Mouse (Mus musculus): ENCODE measurements around the gene Mcts2. TPM values are rescaled to one million over a fixed set of nuclear protein-coding genes. Genes with fewer than 3 reads are reported as not detected.

The Mcts2 gene
- polyA plus RNA-seq, 1 experiment = 27.0 TPM

DNA sequence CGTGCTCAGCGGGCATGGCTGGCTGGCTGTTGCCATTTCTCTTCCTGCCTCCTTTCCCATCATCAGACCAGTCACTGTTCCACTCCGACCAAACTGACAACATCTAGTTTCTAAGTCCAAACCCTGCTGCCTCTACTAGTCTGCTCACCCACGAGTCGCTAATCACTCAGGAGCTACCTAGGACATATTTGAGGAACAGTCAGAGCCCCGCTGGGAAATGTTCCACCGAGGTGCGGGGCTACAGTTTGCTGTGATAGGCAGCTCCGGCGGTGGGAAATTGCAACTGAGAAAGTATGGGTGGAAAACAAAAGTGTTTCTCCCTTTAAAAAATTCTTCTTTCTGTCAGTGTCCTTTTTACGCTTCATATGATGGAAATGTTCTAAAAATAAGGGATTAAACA lies 30.8 kb downstream of the Mcts2 start:
- TF ChIP-seq USF1 (IDR thresholded peaks at IDR 0.05; ENCODE audit: low read depth) (no peak), MYOD1 (IDR thresholded peaks at IDR 0.05; ENCODE audit: control insufficient read depth in 1 of 3, insufficient read length in 2 of 3, low read depth in 2 of 3) (no peak), REST (IDR thresholded peaks at IDR 0.05; ENCODE audit: insufficient read depth, insufficient read length) (no peak), POLR2A (IDR thresholded peaks at IDR 0.05; ENCODE audit: insufficient read length, low read depth) (no peak), MYOG (IDR thresholded peaks at IDR 0.05; ENCODE audit: control insufficient read depth in 1 of 3, insufficient read depth in 1 of 3, insufficient read length in 2 of 3, low read depth in 2 of 3) (no peak)
- Histone ChIP-seq H3K27me3 (ENCODE audit: control insufficient read depth, insufficient read depth, insufficient read length) (no peaks in the 10 kb centered on the region), H3K36me3 (ENCODE audit: control insufficient read depth, insufficient read depth) (no peaks in the 10 kb centered on the region), H3K4me2 (ENCODE audit: low read depth) (no peak overlapping the region), H3ac (ENCODE audit: control insufficient read depth, insufficient read length) (no peak overlapping the region), H3K4me3 (no peak overlapping the region), H3K79me2 (ENCODE audit: control insufficient read depth, insufficient read depth) (no peaks in the 10 kb centered on the region)

DNA sequence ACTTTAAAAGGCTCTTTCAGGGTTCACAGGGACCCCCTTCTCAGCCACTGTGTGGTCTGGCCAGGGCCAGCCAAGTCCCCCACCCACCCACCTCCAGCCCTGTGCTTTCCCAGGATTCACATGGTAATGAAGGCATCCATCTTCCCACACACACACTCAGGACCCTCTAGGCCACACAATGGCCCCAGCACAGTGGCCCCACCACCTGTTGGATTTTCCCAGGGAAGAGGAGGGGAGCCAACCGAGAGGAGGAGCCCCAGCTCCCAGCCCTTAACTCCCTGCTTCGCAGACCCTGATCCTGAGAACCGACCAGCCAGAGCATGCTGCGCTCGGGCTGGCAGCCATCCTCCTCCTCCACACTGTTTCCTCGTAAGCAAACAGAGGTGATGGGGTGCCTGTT lies 31.2 kb downstream of the Mcts2 start:
- Histone ChIP-seq H3K4me3 (no peak overlapping the region), H3K4me2 (ENCODE audit: low read depth) (no peak overlapping the region), H3ac (ENCODE audit: control insufficient read depth, insufficient read length) (no peak overlapping the region), H3K79me2 (ENCODE audit: control insufficient read depth, insufficient read depth) (no peaks in the 10 kb centered on the region), H3K27me3 (ENCODE audit: control insufficient read depth, insufficient read depth, insufficient read length) (no peaks in the 10 kb centered on the region), H3K36me3 (ENCODE audit: control insufficient read depth, insufficient read depth) (no peaks in the 10 kb centered on the region)
- TF ChIP-seq MYOD1 (IDR thresholded peaks at IDR 0.05; ENCODE audit: control insufficient read depth in 1 of 3, insufficient read length in 2 of 3, low read depth in 2 of 3) (no peak), TCF12 (IDR thresholded peaks at IDR 0.05; ENCODE audit: insufficient read depth, poor library complexity, severe bottlenecking) (no peak), TCF3 (IDR thresholded peaks at IDR 0.05; ENCODE audit: insufficient read length, low read depth) (no peak), SRF (IDR thresholded peaks at IDR 0.05; ENCODE audit: control insufficient read depth, insufficient read length, low read depth) (no peak), POLR2AphosphoS2 (IDR thresholded peaks at IDR 0.05; ENCODE audit: insufficient read length, low read depth) (no peak), USF1 (IDR thresholded peaks at IDR 0.05; ENCODE audit: low read depth) (no peak), CEBPB (IDR thresholded peaks at IDR 0.05; ENCODE audit: insufficient read depth, poor library complexity, severe bottlenecking) (no peak)

DNA sequence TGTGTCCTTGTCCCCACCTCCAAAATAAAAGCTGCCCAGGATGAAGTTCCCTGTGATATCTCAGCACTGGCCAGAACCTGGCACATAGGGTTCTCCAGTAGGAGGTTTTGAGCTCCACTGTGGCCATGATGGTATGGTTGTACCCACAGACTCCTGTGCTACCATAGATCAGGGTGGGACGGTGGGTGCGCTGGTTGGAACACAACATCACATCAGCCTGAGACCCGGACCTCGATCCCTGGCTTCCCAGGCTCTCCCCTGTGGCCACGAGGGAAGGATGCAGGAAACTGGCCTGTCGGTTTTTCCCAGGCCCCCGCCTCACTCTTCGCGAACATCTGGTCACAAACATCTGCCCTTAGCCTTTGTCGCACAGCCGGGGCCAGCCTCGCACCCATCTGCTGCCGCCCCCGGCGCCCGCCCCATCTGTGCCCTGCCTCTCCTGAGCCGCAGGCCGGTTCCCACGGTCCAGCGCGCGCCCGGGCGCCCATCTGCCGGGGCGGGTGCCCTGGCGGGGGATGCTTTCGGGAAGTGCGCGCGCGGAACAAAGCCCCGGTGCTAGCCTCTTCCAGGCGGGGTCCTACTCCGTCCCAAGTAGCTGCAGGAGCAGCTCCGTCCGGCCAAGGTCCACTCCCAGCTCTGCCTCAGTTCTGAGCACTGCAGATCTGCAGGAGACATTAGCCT lies 37.0 kb downstream of the Mcts2 start:
- no peaks in the 10 kb centered on the region for H3K27me3 ChIP-seq (ENCODE audit: control insufficient read depth, insufficient read depth, insufficient read length)
- no peaks in the 10 kb centered on the region for H3K36me3 ChIP-seq (ENCODE audit: control insufficient read depth, insufficient read depth)
- no peaks in the 10 kb centered on the region for H3K79me2 ChIP-seq (ENCODE audit: control insufficient read depth, insufficient read depth)
- H3ac ChIP-seq (ENCODE audit: control insufficient read depth, insufficient read length) = no peak overlapping the region
- H3K4me3 ChIP-seq = no peak overlapping the region
- no peak overlapping the region for H3K4me2 ChIP-seq (ENCODE audit: low read depth)
- no peak for TF ChIP-seq POLR2A (IDR thresholded peaks at IDR 0.05; ENCODE audit: insufficient read length, low read depth)
- no peak for TF ChIP-seq TCF3 (IDR thresholded peaks at IDR 0.05; ENCODE audit: insufficient read length, low read depth)
- TF ChIP-seq USF1 (IDR thresholded peaks at IDR 0.05; ENCODE audit: low read depth) = no peak
- TF ChIP-seq REST (IDR thresholded peaks at IDR 0.05; ENCODE audit: insufficient read depth, insufficient read length) = no peak
- TF ChIP-seq POLR2AphosphoS2 (IDR thresholded peaks at IDR 0.05; ENCODE audit: insufficient read length, low read depth) = no peak
- no peak for TF ChIP-seq MYOD1 (IDR thresholded peaks at IDR 0.05; ENCODE audit: control insufficient read depth in 1 of 3, insufficient read length in 2 of 3, low read depth in 2 of 3)
- no peak for TF ChIP-seq E2F4 (IDR thresholded peaks at IDR 0.05; ENCODE audit: insufficient read depth)
- no peak for TF ChIP-seq MAX (IDR thresholded peaks at IDR 0.05; ENCODE audit: low read depth)
- no peak for TF ChIP-seq SRF (IDR thresholded peaks at IDR 0.05; ENCODE audit: control insufficient read depth, insufficient read length, low read depth)
- no peak for TF ChIP-seq MYOG (IDR thresholded peaks at IDR 0.05; ENCODE audit: control insufficient read depth in 1 of 3, insufficient read depth in 1 of 3, insufficient read length in 2 of 3, low read depth in 2 of 3)
- no peak for TF ChIP-seq CEBPB (IDR thresholded peaks at IDR 0.05; ENCODE audit: insufficient read depth, poor library complexity, severe bottlenecking)
- no peak for TF ChIP-seq TCF12 (IDR thresholded peaks at IDR 0.05; ENCODE audit: insufficient read depth, poor library complexity, severe bottlenecking)

DNA sequence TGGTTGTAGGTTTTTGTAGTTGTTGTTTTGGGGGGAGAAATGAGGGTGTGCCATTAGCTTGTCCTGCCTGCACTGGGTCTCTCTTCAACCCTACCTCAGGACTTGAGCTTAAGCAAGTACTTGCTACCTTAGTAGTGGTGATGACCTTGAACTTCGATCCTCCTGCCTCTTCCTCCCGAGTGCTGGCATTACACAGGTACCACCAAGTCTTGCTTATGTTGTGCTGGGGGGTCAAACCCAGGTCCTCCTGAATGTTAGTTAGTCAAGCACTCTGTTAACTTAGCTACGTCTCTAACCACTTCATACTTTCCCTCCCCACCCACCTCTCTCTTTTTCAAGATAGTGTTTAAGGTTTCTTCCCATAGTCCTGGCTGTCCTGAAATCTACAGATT lies 37.5 kb downstream of the Mcts2 start:
- H3K79me2 ChIP-seq (ENCODE audit: control insufficient read depth, insufficient read depth) = no peaks in the 10 kb centered on the region
- H3K36me3 ChIP-seq (ENCODE audit: control insufficient read depth, insufficient read depth) = no peaks in the 10 kb centered on the region
- no peak overlapping the region for H3K4me2 ChIP-seq (ENCODE audit: low read depth)
- no peak overlapping the region for H3K4me3 ChIP-seq
- H3ac ChIP-seq (ENCODE audit: control insufficient read depth, insufficient read length) = no peak overlapping the region
- TF ChIP-seq MAX (IDR thresholded peaks at IDR 0.05; ENCODE audit: low read depth) = no peak
- no peak for TF ChIP-seq REST (IDR thresholded peaks at IDR 0.05; ENCODE audit: insufficient read depth, insufficient read length)
- TF ChIP-seq POLR2AphosphoS2 (IDR thresholded peaks at IDR 0.05; ENCODE audit: insufficient read length, low read depth) = no peak
- TF ChIP-seq MYOD1 (IDR thresholded peaks at IDR 0.05; ENCODE audit: control insufficient read depth in 1 of 3, insufficient read length in 2 of 3, low read depth in 2 of 3) = no peak
- no peak for TF ChIP-seq TCF12 (IDR thresholded peaks at IDR 0.05; ENCODE audit: insufficient read depth, poor library complexity, severe bottlenecking)
- no peak for TF ChIP-seq E2F4 (IDR thresholded peaks at IDR 0.05; ENCODE audit: insufficient read depth)
- TF ChIP-seq MYOG (IDR thresholded peaks at IDR 0.05; ENCODE audit: control insufficient read depth in 1 of 3, insufficient read depth in 1 of 3, insufficient read length in 2 of 3, low read depth in 2 of 3) = no peak
- no peaks in the 10 kb centered on the region for H3K27me3 ChIP-seq (ENCODE audit: control insufficient read depth, insufficient read depth, insufficient read length)

DNA sequence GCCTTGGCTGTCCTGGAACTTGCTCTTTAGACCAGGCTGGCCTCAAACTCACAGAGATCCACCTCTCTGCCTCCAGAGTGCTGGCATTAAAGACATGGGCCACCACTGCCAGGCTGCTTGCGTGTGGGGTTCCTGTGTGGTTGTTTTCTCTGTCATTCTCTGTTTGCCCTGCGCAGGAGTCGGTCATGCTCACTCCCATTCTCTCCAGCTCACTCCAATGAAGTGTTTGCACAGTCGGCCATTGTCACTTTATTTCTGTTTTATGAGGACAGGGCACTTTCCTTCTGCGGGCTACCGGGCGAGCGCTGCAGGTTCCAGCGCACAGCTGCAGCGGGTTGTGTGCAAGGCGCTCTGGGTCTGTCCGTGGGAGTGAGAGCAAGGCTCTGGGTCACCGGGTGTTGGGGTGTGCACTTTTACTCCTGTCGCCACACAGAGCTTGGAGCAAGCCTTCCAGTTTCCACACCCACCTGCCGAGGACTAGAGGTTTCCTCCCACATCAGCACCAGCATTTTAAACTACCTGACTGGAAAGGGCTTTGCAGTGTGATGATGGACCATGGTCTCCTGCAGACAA lies 38.4 kb downstream of the Mcts2 start:
- Histone ChIP-seq H3K4me2 (ENCODE audit: low read depth) (no peak overlapping the region), H3ac (ENCODE audit: control insufficient read depth, insufficient read length) (no peak overlapping the region), H3K27me3 (ENCODE audit: control insufficient read depth, insufficient read depth, insufficient read length) (no peaks in the 10 kb centered on the region), H3K79me2 (ENCODE audit: control insufficient read depth, insufficient read depth) (no peaks in the 10 kb centered on the region), H3K4me3 (no peak overlapping the region), H3K36me3 (ENCODE audit: control insufficient read depth, insufficient read depth) (no peaks in the 10 kb centered on the region)
- TF ChIP-seq E2F4 (IDR thresholded peaks at IDR 0.05; ENCODE audit: insufficient read depth) = no peak
- TF ChIP-seq POLR2AphosphoS2 (IDR thresholded peaks at IDR 0.05; ENCODE audit: insufficient read length, low read depth) = no peak
- no peak for TF ChIP-seq USF1 (IDR thresholded peaks at IDR 0.05; ENCODE audit: low read depth)
- no peak for TF ChIP-seq SRF (IDR thresholded peaks at IDR 0.05; ENCODE audit: control insufficient read depth, insufficient read length, low read depth)
- no peak for TF ChIP-seq CEBPB (IDR thresholded peaks at IDR 0.05; ENCODE audit: insufficient read depth, poor library complexity, severe bottlenecking)
- no peak for TF ChIP-seq MAX (IDR thresholded peaks at IDR 0.05; ENCODE audit: low read depth)
- TF ChIP-seq MYOD1 (IDR thresholded peaks at IDR 0.05; ENCODE audit: control insufficient read depth in 1 of 3, insufficient read length in 2 of 3, low read depth in 2 of 3) = no peak
- no peak for TF ChIP-seq MYOG (IDR thresholded peaks at IDR 0.05; ENCODE audit: control insufficient read depth in 1 of 3, insufficient read depth in 1 of 3, insufficient read length in 2 of 3, low read depth in 2 of 3)
- no peak for TF ChIP-seq TCF3 (IDR thresholded peaks at IDR 0.05; ENCODE audit: insufficient read length, low read depth)
- TF ChIP-seq POLR2A (IDR thresholded peaks at IDR 0.05; ENCODE audit: insufficient read length, low read depth) = no peak
- no peak for TF ChIP-seq REST (IDR thresholded peaks at IDR 0.05; ENCODE audit: insufficient read depth, insufficient read length)
- no peak for TF ChIP-seq TCF12 (IDR thresholded peaks at IDR 0.05; ENCODE audit: insufficient read depth, poor library complexity, severe bottlenecking)

Measured in myocyte (in vitro differentiated cells).